Mouse (Mus musculus): Measurements from ENCODE around the gene Atad3a. TPM values are rescaled to one million over a fixed set of nuclear protein-coding genes. Genes with fewer than 3 reads are reported as not detected.

The Atad3a gene
- polyA plus RNA-seq, 1 experiment from 2014 or later: 138 TPM

DNA sequence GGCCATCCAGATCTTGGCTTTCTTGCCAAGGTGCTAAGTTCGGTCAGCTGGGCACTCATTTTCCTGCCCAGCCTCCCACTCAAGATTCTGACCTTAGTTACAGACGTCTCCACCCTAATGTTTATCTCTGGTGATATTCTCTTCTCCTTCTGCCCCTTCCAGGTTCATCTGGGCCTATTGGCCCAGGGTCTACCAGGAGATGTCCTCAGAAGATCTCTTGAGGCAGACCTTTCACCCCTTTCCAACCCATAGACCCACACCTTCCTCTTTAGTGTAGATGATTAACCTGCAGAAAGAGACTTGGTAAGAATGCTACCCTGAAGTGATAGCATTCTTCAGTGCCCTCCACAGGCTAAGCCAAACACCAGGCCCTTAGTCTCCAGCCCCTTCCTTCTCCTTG, 10.8 kb upstream of the Atad3a start:
- 87% methylated on average over 2 of the region's 2 CpGs for WGBS
- H3K27ac ChIP-seq: no peak overlapping the region
- peaks cover 52% of the 10 kb centered on the region for H3K27me3 ChIP-seq (ENCODE audit: low read depth, poor library complexity, severe bottlenecking)
- H3K4me1 ChIP-seq: peaks cover 43% of the 10 kb centered on the region
- DNase-seq (ENCODE audit: low spot score): no peak
- no peaks in the 10 kb centered on the region for H3K9me3 ChIP-seq (replicated peaks)
- H3K4me3 ChIP-seq: no peak overlapping the region
- H3K36me3 ChIP-seq: no peaks in the 10 kb centered on the region

- H3K27ac ChIP-seq: peak overlapping the region; percentile 94
- H3K27me3 ChIP-seq (ENCODE audit: low read depth, poor library complexity, severe bottlenecking): peaks cover 48% of the 10 kb centered on the region
These were observed 9.7 kb upstream of the Atad3a start for GRCm38 (mm10) chr4:155770626-155771025.

DNA sequence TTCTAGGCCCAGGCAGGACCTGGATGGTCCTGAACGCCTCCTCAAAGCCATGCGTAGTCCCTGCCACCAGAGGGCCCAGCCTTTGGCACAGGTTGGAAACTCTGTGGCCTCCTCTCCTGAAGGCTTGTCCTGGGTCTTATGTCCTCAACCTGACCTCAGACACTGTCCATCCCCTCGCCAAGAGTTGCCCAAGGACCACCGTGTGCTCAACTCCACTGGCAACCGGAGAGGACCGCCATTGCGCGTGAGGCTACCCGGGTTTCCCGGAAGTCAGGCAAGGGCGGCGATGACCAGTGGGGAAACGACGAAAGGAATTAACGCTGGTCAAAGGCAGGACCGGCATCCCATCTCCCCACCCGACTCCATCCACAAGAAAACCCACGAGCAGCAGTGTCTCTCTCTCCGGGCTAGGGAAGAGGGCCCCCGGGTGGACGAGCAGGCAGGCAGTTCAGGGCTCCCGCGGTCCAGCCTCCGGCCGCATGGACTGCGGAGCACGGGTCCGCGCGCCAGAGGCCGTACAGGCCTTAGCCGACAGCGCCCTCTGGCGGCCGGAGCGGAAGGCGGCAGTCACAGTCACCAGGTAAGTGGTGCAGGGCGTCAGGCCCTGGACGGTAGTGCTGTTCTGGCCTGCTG, 9.1 kb upstream of the Atad3a start:
- Histone ChIP-seq H3K27ac (peak overlapping the region; percentile 94), H3K27me3 (ENCODE audit: low read depth, poor library complexity, severe bottlenecking) (peaks cover 42% of the 10 kb centered on the region), H3K9me3 (replicated peaks) (no peaks in the 10 kb centered on the region), H3K36me3 (no peaks in the 10 kb centered on the region), H3K4me1 (peaks cover 37% of the 10 kb centered on the region), H3K4me3 (peak overlapping the region; percentile 62)
- DNase-seq (ENCODE audit: low spot score): peak; percentile 96
- WGBS: under 1% methylated on average over 39 of the region's 39 CpGs

More at GRCm38 (mm10) chr4:155770626-155771025, 9.7 kb upstream of the Atad3a start:
- WGBS: 41% methylated on average over 24 of the region's 24 CpGs
- H3K36me3 ChIP-seq: no peaks in the 10 kb centered on the region
- H3K9me3 ChIP-seq (replicated peaks): no peaks in the 10 kb centered on the region
- peaks cover 39% of the 10 kb centered on the region for H3K4me1 ChIP-seq
- H3K4me3 ChIP-seq: peak overlapping the region; percentile 62
- no peak for DNase-seq (ENCODE audit: low spot score)

DNA sequence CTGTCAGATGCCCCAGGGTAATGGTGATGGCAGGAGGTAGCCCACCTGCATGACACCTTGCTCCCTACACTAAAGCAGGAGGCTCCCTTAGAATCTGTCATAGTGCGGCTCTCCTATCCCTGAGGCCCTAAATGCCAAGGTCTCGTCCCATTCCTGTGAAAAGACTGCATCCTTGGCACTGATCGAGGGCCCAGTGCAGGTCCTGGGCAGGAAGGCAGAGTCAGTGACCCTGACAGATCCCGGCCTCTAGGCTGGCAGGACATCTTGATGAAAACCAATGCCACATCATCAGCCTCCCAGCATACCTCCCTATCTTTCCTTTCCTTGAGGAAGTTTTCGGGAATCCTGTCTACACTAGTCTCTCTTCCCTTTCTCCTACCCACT, 8.6 kb upstream of the Atad3a start:
- no peaks in the 10 kb centered on the region for H3K36me3 ChIP-seq
- no peaks in the 10 kb centered on the region for H3K9me3 ChIP-seq (replicated peaks)
- peaks cover 37% of the 10 kb centered on the region for H3K27me3 ChIP-seq (ENCODE audit: low read depth, poor library complexity, severe bottlenecking)
- peaks cover 32% of the 10 kb centered on the region for H3K4me1 ChIP-seq
- peak overlapping the region; percentile 62 for H3K4me3 ChIP-seq
- peak overlapping the region; percentile 94 for H3K27ac ChIP-seq
- no peak for DNase-seq (ENCODE audit: low spot score)
- WGBS: 68% methylated on average over 5 of the region's 5 CpGs

- Histone ChIP-seq H3K36me3 (peaks cover 13% of the 10 kb centered on the region), H3K4me3 (no peak overlapping the region), H3K9me3 (replicated peaks) (no peaks in the 10 kb centered on the region), H3K27ac (no peak overlapping the region), H3K27me3 (ENCODE audit: low read depth, poor library complexity, severe bottlenecking) (no peaks in the 10 kb centered on the region), H3K4me1 (peaks cover 32% of the 10 kb centered on the region)
- no peak for DNase-seq (ENCODE audit: low spot score)
- 88% methylated on average over 3 of the region's 3 CpGs for WGBS
These were observed 1.5 kb upstream of the Atad3a start for GRCm38 (mm10) chr4:155762357-155762756.

DNA sequence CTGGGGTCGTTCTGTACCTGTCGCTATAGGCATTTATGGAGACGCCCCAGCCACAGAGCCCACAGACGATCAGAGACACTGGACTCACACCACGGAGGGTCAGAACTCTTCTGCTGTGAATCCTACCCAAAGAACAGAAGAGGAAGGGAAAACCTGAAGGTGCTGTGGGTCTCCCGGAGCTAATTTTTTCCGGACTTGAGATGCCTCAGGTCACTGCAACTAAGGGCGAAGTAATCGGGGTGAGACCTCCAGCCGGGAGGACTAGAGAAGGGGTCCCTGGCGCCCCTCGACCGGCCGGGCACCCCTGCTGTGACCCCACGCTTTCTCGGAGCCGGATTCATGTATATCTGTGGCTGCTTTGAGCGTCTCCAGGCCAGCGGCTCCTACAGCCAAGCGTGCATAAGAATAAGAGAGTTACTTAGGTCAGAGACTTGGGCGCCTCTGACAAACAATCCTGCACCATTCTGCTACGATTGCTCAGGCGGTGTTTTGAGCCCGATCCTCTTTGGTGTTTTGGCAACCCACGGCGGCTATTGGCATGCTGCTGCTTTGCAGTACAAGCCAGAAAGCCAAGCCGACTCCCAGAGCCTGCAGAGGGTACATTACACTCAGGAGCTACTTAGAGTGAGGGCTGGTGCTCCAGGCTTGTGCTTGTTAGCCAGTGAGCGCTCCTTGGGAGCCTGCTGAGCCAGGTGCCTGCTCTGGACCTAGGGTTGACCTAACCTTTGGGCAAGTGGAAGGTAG, 635 bp upstream of the Atad3a start:
- Histone ChIP-seq H3K36me3 (peaks cover 21% of the 10 kb centered on the region), H3K4me1 (peaks cover 32% of the 10 kb centered on the region), H3K9me3 (replicated peaks) (no peaks in the 10 kb centered on the region), H3K27me3 (ENCODE audit: low read depth, poor library complexity, severe bottlenecking) (no peaks in the 10 kb centered on the region), H3K27ac (peak overlapping the region; percentile 83), H3K4me3 (peak overlapping the region; percentile 85)
- DNase-seq (ENCODE audit: low spot score): no peak
- 3% methylated on average over 28 of the region's 28 CpGs for WGBS

- H3K4me3 ChIP-seq: peak overlapping the region; percentile 85
- 7% methylated on average over 10 of the region's 10 CpGs for WGBS
- H3K4me1 ChIP-seq: peaks cover 32% of the 10 kb centered on the region
- H3K27ac ChIP-seq: peak overlapping the region; percentile 83
- no peak for DNase-seq (ENCODE audit: low spot score)
- H3K27me3 ChIP-seq (ENCODE audit: low read depth, poor library complexity, severe bottlenecking): no peaks in the 10 kb centered on the region
- peaks cover 36% of the 10 kb centered on the region for H3K36me3 ChIP-seq
- H3K9me3 ChIP-seq (replicated peaks): no peaks in the 10 kb centered on the region
These were observed 856 bp downstream of the Atad3a start for GRCm38 (mm10) chr4:155759862-155760612.

- no peaks in the 10 kb centered on the region for H3K27me3 ChIP-seq (ENCODE audit: low read depth, poor library complexity, severe bottlenecking)
- H3K27ac ChIP-seq: no peak overlapping the region
- WGBS: 95% methylated on average over 12 of the region's 12 CpGs
- H3K4me3 ChIP-seq: no peak overlapping the region
- H3K36me3 ChIP-seq: peaks cover 64% of the 10 kb centered on the region
- H3K4me1 ChIP-seq: peaks cover 28% of the 10 kb centered on the region
- H3K9me3 ChIP-seq (replicated peaks): no peaks in the 10 kb centered on the region
- DNase-seq (ENCODE audit: low spot score): no peak
These were observed 3.9 kb downstream of the Atad3a start for GRCm38 (mm10) chr4:155757011-155757410.

- DNase-seq (ENCODE audit: low spot score): no peak
- WGBS: 91% methylated on average over 17 of the region's 17 CpGs
- no peaks in the 10 kb centered on the region for H3K27me3 ChIP-seq (ENCODE audit: low read depth, poor library complexity, severe bottlenecking)
- peaks cover 99% of the 10 kb centered on the region for H3K36me3 ChIP-seq
- H3K4me3 ChIP-seq: no peak overlapping the region
- no peak overlapping the region for H3K27ac ChIP-seq
- no peaks in the 10 kb centered on the region for H3K9me3 ChIP-seq (replicated peaks)
- H3K4me1 ChIP-seq: no peaks in the 10 kb centered on the region
These were observed 14.1 kb downstream of the Atad3a start for GRCm38 (mm10) chr4:155746575-155747490.

DNA sequence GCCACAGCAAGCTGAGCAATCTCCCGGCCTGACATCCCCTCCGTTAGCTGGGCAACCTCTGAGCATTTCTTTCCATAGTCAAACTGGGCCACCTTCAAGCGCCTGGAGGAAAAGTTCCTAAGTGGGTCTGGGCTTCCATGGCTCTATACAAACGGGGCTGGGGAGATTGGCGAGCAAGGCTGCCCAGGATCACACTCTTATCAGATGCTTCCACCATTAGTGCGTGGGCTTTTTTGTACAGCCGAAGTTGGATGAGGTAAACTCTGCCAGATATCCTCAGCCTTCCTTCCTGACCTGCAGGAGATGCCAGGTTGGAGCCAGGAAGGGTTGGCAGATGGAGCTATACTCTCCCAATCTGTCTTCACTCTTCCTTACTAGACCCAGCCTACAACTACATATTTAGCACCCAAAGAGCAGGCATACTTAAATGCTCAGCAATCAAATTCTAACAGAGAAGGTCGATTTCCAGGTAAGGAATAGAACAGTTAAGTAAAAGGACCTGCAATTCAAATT, 14.8 kb downstream of the Atad3a start:
- 92% methylated on average over 8 of the region's 8 CpGs for WGBS
- H3K4me3 ChIP-seq: no peak overlapping the region
- no peak for DNase-seq (ENCODE audit: low spot score)
- H3K27me3 ChIP-seq (ENCODE audit: low read depth, poor library complexity, severe bottlenecking): no peaks in the 10 kb centered on the region
- H3K4me1 ChIP-seq: no peaks in the 10 kb centered on the region
- no peak overlapping the region for H3K27ac ChIP-seq
- H3K36me3 ChIP-seq: peaks cover 99% of the 10 kb centered on the region
- no peaks in the 10 kb centered on the region for H3K9me3 ChIP-seq (replicated peaks)

DNA sequence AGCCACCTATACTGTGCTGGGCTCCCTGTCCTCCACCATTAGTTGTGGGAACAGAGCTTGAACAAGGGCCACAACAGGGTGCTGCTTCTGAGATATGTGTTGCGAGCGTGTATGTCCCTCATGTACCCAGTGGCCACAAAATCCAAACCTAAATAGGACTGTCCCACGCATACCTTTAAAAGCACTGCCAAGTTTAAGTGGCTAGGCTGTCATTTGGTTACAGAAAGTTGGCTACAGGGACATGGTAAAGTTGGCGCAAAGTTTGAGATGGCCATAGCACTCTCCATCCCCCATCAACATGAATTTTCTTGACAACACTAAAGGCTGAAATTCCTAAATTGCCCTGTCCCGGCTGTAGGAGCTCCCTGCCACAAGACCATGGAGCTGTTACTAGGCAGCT, 15.8 kb downstream of the Atad3a start:
- DNase-seq (ENCODE audit: low spot score): no peak
- H3K27ac ChIP-seq: no peak overlapping the region
- H3K4me3 ChIP-seq: no peak overlapping the region
- 95% methylated on average over 5 of the region's 5 CpGs for WGBS
- peaks cover 99% of the 10 kb centered on the region for H3K36me3 ChIP-seq
- H3K4me1 ChIP-seq: no peaks in the 10 kb centered on the region
- no peaks in the 10 kb centered on the region for H3K9me3 ChIP-seq (replicated peaks)
- H3K27me3 ChIP-seq (ENCODE audit: low read depth, poor library complexity, severe bottlenecking): no peaks in the 10 kb centered on the region

DNA sequence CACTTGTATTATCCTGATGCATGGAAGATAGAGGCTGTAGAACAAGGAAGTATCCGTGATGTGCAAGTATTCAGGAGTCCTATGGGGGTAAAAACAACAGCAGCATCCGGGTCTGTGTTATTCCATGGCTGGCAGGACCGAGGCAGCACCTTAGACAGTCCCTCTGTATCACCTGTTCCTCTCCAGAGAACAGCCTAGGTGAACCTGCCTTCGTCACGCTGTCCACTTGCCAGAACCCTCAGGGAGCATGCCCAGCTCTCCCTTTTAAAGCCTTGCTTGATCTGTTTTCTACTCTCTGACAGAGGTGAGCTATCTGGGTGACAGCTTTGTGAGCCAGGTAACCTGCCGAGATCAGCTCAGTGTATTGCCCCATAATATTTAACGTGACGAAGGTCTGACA, 16.4 kb downstream of the Atad3a start:
- Histone ChIP-seq H3K9me3 (replicated peaks) (no peaks in the 10 kb centered on the region), H3K27me3 (ENCODE audit: low read depth, poor library complexity, severe bottlenecking) (no peaks in the 10 kb centered on the region), H3K36me3 (peaks cover 99% of the 10 kb centered on the region), H3K4me1 (no peaks in the 10 kb centered on the region), H3K4me3 (no peak overlapping the region), H3K27ac (no peak overlapping the region)
- no peak for DNase-seq (ENCODE audit: low spot score)
- WGBS: 94% methylated on average over 8 of the region's 8 CpGs
